Mouse (Mus musculus) heart, adult 2 months (tissue): Measurements from ENCODE around the gene Hist1h2ae. TPM values are rescaled to one million over a fixed set of nuclear protein-coding genes. Genes with fewer than 3 reads are reported as not detected.

Source experiments
- DNase-seq, 2 experiments: peaks; one replicate each; pipeline ENCODE4 v3.0.0; 2021
- H3K27ac ChIP-seq: fragments of 200-600 bp; 2 replicates; pipeline ENCODE4 v1.8.1; 2022
- H3K27me3 ChIP-seq: fragments of 200-500 bp; 2 replicates; pipeline ENCODE4 v1.6.1; 2012; ENCODE audit warnings: mild to moderate bottlenecking, low read length, inconsistent platforms, mixed read lengths; ENCODE audit not compliant: control insufficient read depth, insufficient read depth
- H3K36me3 ChIP-seq: fragments of 200-500 bp; 2 replicates; pipeline ENCODE4 v1.6.1; 2012; ENCODE audit warnings: low read length, inconsistent platforms; ENCODE audit not compliant: control insufficient read depth, insufficient read depth
- H3K4me1 ChIP-seq: fragments of 200-500 bp; 2 replicates; pipeline ENCODE4 v1.6.1; 2011; ENCODE audit warnings: low read length; ENCODE audit not compliant: control insufficient read depth, insufficient read depth
- H3K4me3 ChIP-seq: fragments of 200-600 bp; 2 replicates; pipeline ENCODE4 v1.8.1; 2022
- H3K79me2 ChIP-seq: fragments of 200-500 bp; replicated peaks from 2 replicates; pipeline ENCODE4 v1.6.1; 2012; ENCODE audit warnings: mild to moderate bottlenecking, inconsistent platforms, low read length, moderate library complexity, mixed read lengths; ENCODE audit not compliant: control insufficient read depth, insufficient read depth
- H3K9ac ChIP-seq: fragments of 200-500 bp; 2 replicates; pipeline ENCODE4 v1.6.1; 2012; ENCODE audit warnings: low read depth, mild to moderate bottlenecking, control low read depth, inconsistent platforms, low read length, mixed read lengths
- CTCF ChIP-seq: fragments of 200-600 bp; IDR thresholded peaks from 2 replicates; pipeline ENCODE4 v1.8.1; 2022; ENCODE audit warnings: antibody characterized with exemption, mild to moderate bottlenecking, moderate library complexity
- EP300 ChIP-seq: fragments of 200-500 bp; IDR thresholded peaks from 2 replicates; pipeline ENCODE4 v1.6.1; 2011; ENCODE audit warnings: low read depth, low read length, control low read depth; ENCODE audit not compliant: insufficient read depth
- POLR2A ChIP-seq: fragments of 200-500 bp; IDR thresholded peaks from 2 replicates; pipeline ENCODE4 v1.6.1; 2011; ENCODE audit warnings: mild to moderate bottlenecking, low read depth, low read length, control low read depth; ENCODE audit not compliant: insufficient read depth
- WGBS: fragments of 180-500 bp; shearing (Covaris S2); methylation state at CpG from one replicate; pipeline ENCODE4 v1.1.7; 2018; 5-methylcytosine and 5-hydroxymethylcytosine counted together
- intact Hi-C: fragments of 180-260 bp; cut with DNase I; formaldehyde crosslinking; loops from one replicate; pipeline ENCODE4 v1.15.1; 2025
- polyA plus RNA-seq: library from polyadenylated mRNA; depleted of rRNA; stranded (reverse); fragments of >200 nt; gene quantifications from 2 replicates; pipeline ENCODE4 v1.2.3, GENCODE M21; 2012
- total RNA-seq, 2 experiments: library from RNA; stranded (reverse); gene quantifications; 2 replicates each; pipeline ENCODE4 v1.2.3; 2021

The Hist1h2ae gene
- total and polyA plus RNA-seq, 3 experiments = 0.49 to 2.8 (median 1.8) TPM

DNA sequence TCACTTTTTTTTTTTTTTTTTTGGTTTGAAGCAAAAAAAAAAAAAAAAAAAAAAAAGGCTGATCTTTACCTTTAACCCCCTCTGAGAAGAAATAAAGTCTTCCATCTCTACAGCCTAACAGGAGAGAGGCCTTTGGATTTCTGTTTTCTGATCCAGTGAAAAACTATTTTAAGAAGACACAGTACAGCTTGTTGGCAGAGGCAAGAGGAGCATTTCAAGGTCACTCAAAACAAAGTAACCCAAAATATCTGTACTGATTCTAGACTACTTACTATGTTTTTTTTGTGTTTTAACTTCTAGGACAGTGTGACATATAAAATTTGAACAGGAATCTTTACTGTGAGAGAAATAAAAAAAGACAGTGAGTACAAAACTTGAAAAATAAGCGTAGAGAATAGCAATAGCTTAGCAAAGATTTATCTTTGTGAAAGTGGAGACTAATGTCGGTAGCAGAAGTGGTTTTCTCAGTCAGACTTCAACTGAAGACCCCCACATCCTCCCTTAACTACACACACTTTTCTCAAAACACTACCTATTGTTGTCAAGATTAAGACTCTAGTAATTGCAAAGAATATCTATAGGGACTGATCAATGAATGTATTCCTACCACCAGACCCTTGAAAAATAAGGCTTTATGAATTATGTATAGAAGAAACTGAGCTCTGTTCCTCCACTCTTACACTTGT lies 41.4 kb downstream of the Hist1h2ae start:
- TF ChIP-seq EP300 = no peak
- no peak for TF ChIP-seq CTCF
- no peak for TF ChIP-seq POLR2A
- Histone ChIP-seq H3K4me1 (peaks cover 4% of the 10 kb centered on the region), H3K9ac (no peak overlapping the region), H3K36me3 (peaks cover 13% of the 10 kb centered on the region), H3K4me3 (peak overlapping the region; percentile 86), H3K27ac (peak overlapping the region; percentile 97), H3K27me3 (no peaks in the 10 kb centered on the region), H3K79me2 (no peaks in the 10 kb centered on the region)
- DNase-seq = no peak
- intact Hi-C loops = loop anchor here (1.0 to 5.0 kb wide), 6 partner anchors 10 to 1502 kb away; partner anchors contain the start of genes Hist1h1e, Hist1h2be and Hist1h3f
- WGBS = 24% methylated on average over 2 of the region's 2 CpGs

- 77% methylated on average over 5 of the region's 5 CpGs for WGBS
- TF ChIP-seq CTCF (no peak), POLR2A (no peak), EP300 (no peak)
- Histone ChIP-seq H3K27me3 (no peaks in the 10 kb centered on the region), H3K79me2 (no peaks in the 10 kb centered on the region), H3K4me1 (peaks cover 4% of the 10 kb centered on the region), H3K27ac (peak overlapping the region; percentile 97), H3K4me3 (no peak overlapping the region), H3K9ac (no peak overlapping the region), H3K36me3 (peaks cover 10% of the 10 kb centered on the region)
- intact Hi-C loops = loop anchor here (5.0 kb wide), 1 partner anchor 1502 kb away; no protein-coding TSS in a partner anchor
- no peak for DNase-seq
Measured at GRCm38 (mm10) chr13:23529005-23529404, 42.0 kb downstream of the Hist1h2ae start.

- WGBS = 1% methylated on average over 17 of the region's 17 CpGs
- no peaks in the 10 kb centered on the region; the same call in 1 of the 2 replicates for H3K36me3 ChIP-seq
- peak overlapping the region; percentile 66 for H3K9ac ChIP-seq
- intact Hi-C loops = loop anchor here (5.0 kb wide), 1 partner anchor 1499 kb away; no protein-coding TSS in a partner anchor
- H3K4me3 ChIP-seq = peak overlapping the region; percentile 47
- H3K27ac ChIP-seq = no peak overlapping the region
- DNase-seq = peak; percentile 86 to 91
- no peaks in the 10 kb centered on the region for H3K79me2 ChIP-seq
- peak; percentile 95 for TF ChIP-seq EP300
- TF ChIP-seq CTCF = no peak
- H3K4me1 ChIP-seq = no peaks in the 10 kb centered on the region; the same call in none of the 2 replicates
- H3K27me3 ChIP-seq = no peaks in the 10 kb centered on the region
Measured at GRCm38 (mm10) chr13:23526312-23526711, 44.7 kb downstream of the Hist1h2ae start.

DNA sequence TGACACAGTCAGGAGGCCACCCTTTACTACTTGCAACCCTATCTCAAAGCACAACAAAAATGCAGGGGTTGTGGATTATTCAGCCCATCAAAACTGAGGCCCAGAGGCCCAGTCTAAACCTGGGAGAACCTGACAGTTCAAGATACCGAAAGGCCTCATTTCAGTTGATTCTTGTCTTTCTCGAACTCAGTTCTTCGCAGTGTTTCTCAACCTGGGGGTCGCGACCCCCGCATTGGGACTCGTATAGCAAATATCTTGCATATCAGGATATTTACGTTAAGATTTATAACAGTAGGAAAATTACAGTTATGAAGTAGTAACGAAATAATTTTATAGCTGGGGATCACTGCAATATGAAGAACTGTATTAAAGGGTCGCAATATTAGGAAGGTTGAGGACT lies 45.1 kb downstream of the Hist1h2ae start:
- 8% methylated on average over 10 of the region's 10 CpGs for WGBS
- H3K9ac ChIP-seq = no peak overlapping the region
- no peaks in the 10 kb centered on the region; the same call in 1 of the 2 replicates for H3K36me3 ChIP-seq
- peak overlapping the region; percentile 26; the same call in 1 of the 2 replicates for H3K4me3 ChIP-seq
- intact Hi-C loops = loop anchor here (5.0 kb wide), 1 partner anchor 1499 kb away; no protein-coding TSS in a partner anchor
- H3K27me3 ChIP-seq = no peaks in the 10 kb centered on the region
- DNase-seq = no peak
- H3K27ac ChIP-seq = no peak overlapping the region
- TF ChIP-seq CTCF (no peak), POLR2A (no peak), EP300 (no peak)
- H3K4me1 ChIP-seq = no peaks in the 10 kb centered on the region; the same call in none of the 2 replicates
- no peaks in the 10 kb centered on the region for H3K79me2 ChIP-seq

GRCm38 (mm10) chr13:23524654-23525053 lies 46.4 kb downstream of the Hist1h2ae start:
- peak; percentile 68 to 81 for DNase-seq
- H3K27me3 ChIP-seq = no peaks in the 10 kb centered on the region
- no peak overlapping the region for H3K4me3 ChIP-seq
- no peaks in the 10 kb centered on the region; the same call in 1 of the 2 replicates for H3K36me3 ChIP-seq
- intact Hi-C loops = loop anchor here (5.0 kb wide), 1 partner anchor 1497 kb away; no protein-coding TSS in a partner anchor
- no peak overlapping the region for H3K27ac ChIP-seq
- 0 out of 2 replicates have a peak, but pooled peaks have one; percentile 43 for TF ChIP-seq EP300
- TF ChIP-seq POLR2A = no peak
- TF ChIP-seq CTCF = peak; percentile 97
- H3K4me1 ChIP-seq = no peaks in the 10 kb centered on the region; the same call in 1 of the 2 replicates
- no peak overlapping the region for H3K9ac ChIP-seq
- H3K79me2 ChIP-seq = no peaks in the 10 kb centered on the region
- WGBS = 12% methylated on average over 5 of the region's 5 CpGs

GRCm38 (mm10) chr13:23523976-23524375 lies 47.0 kb downstream of the Hist1h2ae start:
- no peaks in the 10 kb centered on the region for H3K79me2 ChIP-seq
- H3K4me3 ChIP-seq = no peak overlapping the region
- no peak for TF ChIP-seq CTCF
- TF ChIP-seq POLR2A = no peak
- TF ChIP-seq EP300 = no peak
- DNase-seq = no peak
- WGBS = 26% methylated on average over 5 of the region's 5 CpGs
- no peak overlapping the region for H3K27ac ChIP-seq
- intact Hi-C loops = no loop called here
- no peaks in the 10 kb centered on the region for H3K27me3 ChIP-seq
- H3K36me3 ChIP-seq = no peaks in the 10 kb centered on the region; the same call in 1 of the 2 replicates
- no peak overlapping the region for H3K9ac ChIP-seq
- H3K4me1 ChIP-seq = no peaks in the 10 kb centered on the region; the same call in 1 of the 2 replicates
